Mouse (Mus musculus) colon, adult 2 months (tissue): ENCODE results near the gene Atg7. TPM values are rescaled to one million over a fixed set of nuclear protein-coding genes. Genes with fewer than 3 reads are reported as not detected.

Source experiments
- polyA plus RNA-seq: library from polyadenylated mRNA; depleted of rRNA; stranded (reverse); fragments of >200 nt; gene quantifications from 2 replicates; pipeline ENCODE4 v1.2.3, GENCODE M21; 2012; rRNA removed

Atg7 gene
- 20.1 TPM in 2 replicates for polyA plus RNA-seq

DNA sequence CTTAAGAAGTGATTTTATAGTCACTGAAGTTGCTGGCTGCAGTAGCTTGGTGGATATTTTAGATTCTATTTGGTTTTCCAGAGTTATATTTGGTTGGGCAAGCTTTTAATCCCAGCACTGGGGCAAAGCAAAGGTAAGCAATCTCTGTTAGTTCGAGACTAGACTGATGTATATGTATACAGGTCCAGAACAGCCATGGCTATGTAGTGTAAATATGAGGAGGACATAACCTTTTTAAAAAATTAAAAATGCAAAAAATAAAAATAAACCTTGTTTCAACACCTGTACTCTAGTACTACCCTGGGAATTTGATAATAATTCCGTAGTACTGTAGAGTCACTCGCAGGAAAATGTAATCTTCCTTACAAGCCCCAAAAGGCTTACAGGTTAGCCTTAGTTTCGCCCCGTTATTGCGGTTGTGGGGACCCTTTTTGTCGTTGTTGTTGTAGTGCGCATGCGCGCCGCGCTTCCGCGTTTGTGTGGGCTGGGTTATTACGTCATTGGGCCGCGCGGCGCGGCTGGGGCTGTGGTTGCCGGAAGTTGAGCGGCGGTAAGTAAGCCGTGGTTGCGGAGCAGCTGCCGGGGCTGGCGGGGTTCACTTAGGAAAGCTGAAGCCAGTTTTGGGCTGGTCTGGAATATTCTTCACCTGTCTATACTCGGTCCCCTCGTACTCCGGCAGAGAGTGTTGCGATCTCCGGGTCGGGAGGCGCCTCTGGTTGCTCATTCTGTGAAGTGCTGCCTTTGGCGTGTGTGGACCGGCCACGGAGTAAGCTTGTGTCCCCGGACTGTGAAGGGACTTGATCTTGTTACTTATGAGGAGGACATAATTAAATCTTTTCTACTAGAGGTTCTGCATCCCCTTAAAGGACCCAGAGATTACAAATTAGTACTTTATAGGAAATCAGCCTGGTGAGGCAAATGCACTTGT is at the start of gene Atg7:
Atg7 (plus strand) TSS at position 497 of the 928 bp plus-strand sequence.

Other genes with a start within 250 kb of the Atg7 start
- 7.2 and 8.0 TPM in 2 replicates for gene Hrh1, start 245.2 kb upstream of the Atg7 start, polyA plus RNA-seq